8 mouse cellular contexts compared by ENCODE assay signal in genomic region chr19:10457484-10457800, GRCm38 (mm10). TPM values are rescaled to one million over a fixed set of nuclear protein-coding genes. Genes with fewer than 3 reads are reported as not detected.
DNase-seq lines count a peak whose midpoint lies in the region; ATAC-seq and TF ChIP-seq lines count a peak whose summit lies in the region.

No protein-coding gene starts in this region.

- DNase-seq in spleen, postnatal 36 days (ENCODE audit: low spot score in 2 of 2): peak; percentile 14 to 20
- DNase-seq in spleen, postnatal 4 days (ENCODE audit: low spot score in 2 of 2): no peak
- DNase-seq in embryo, embryonic 11 days: peak; percentile 95
- peak; percentile 61 to 63 for DNase-seq in heart, postnatal 14 days
- DNase-seq in layer of hippocampus, postnatal 10 days (ENCODE audit: low spot score in 2 of 2): peak; percentile 67 to 75
- DNase-seq in cerebellum, adult 2 months: no peak

- no peak for TF ChIP-seq POLR2A in cerebellum, adult 2 months (IDR thresholded peaks at IDR 0.05; ENCODE audit: borderline replicate concordance, insufficient read depth, low read length)

- H3K4me3 ChIP-seq in stomach, embryonic 16.5 days (replicated peaks; ENCODE audit: low read length): peak overlapping the region; percentile 49
- H3K4me3 ChIP-seq in cerebellum, adult 2 months (replicated peaks; ENCODE audit: insufficient read depth, low read depth, low read length): no peak overlapping the region

- ATAC-seq in megakaryocyte progenitor cell, adult 5-6 weeks (replicated peaks; ENCODE audit: poor library complexity): peak; percentile 38; the same call in 1 of the 2 replicates
- ATAC-seq in stomach, embryonic 16.5 days (ENCODE audit: insufficient read depth, low FRiP score): peak; percentile 83

- no peak overlapping the region for H3K27ac ChIP-seq in stomach, embryonic 16.5 days (ENCODE audit: low read length)
- no peak overlapping the region for H3K27ac ChIP-seq in cerebellum, adult 2 months (ENCODE audit: insufficient read depth, low read length)

- H3K27me3 ChIP-seq in stomach, embryonic 16.5 days (ENCODE audit: control insufficient read depth, insufficient read depth, low read length): peaks cover 75% of the 10 kb centered on the region
- H3K27me3 ChIP-seq in cerebellum, adult 2 months (ENCODE audit: control insufficient read depth, insufficient read depth, low read length): peaks cover 6% of the 10 kb centered on the region; the same call in 1 of the 2 replicates

- H3K9ac ChIP-seq in stomach, embryonic 16.5 days (ENCODE audit: low read length): peak overlapping the region; percentile 64

- H3K4me2 ChIP-seq in stomach, embryonic 16.5 days (ENCODE audit: low read depth, low read length): peak overlapping the region; percentile 70

- H3K4me1 ChIP-seq in stomach, embryonic 16.5 days (ENCODE audit: control insufficient read depth, insufficient read depth, low read length): peaks cover 16% of the 10 kb centered on the region
- no peaks in the 10 kb centered on the region for H3K4me1 ChIP-seq in cerebellum, adult 2 months (ENCODE audit: control insufficient read depth, insufficient read depth, low read length)

- H3K36me3 ChIP-seq in stomach, embryonic 16.5 days (ENCODE audit: control insufficient read depth, insufficient read depth, low read length): no peaks in the 10 kb centered on the region

- intact Hi-C loops in heart, postnatal 14 days (cut with DNase I): no loop called here

- no peaks in the 10 kb centered on the region for H3K9me3 ChIP-seq in stomach, embryonic 16.5 days (replicated peaks; ENCODE audit: control insufficient read depth, low read length)

- no peak for TF ChIP-seq CTCF in cerebellum, adult 2 months (IDR thresholded peaks at IDR 0.05; ENCODE audit: borderline replicate concordance, insufficient read depth, low read depth, low read length)

- 1% methylated on average over 33 of the region's 34 CpGs for WGBS in stomach, embryonic 16.5 days
- WGBS in cerebellum, adult 2 months: under 1% methylated on average over 34 of the region's 34 CpGs

RNA-seq across cellular contexts. Expression of gene Lrrc10b, which starts 0.2 kb away (rescaled TPM):
- 1 to 10 TPM; 1.4 to 2.6 TPM for total RNA-seq in heart, postnatal 14 days (2021)
- 10 to 100 TPM; 27.4 to 28.0 TPM for total RNA-seq in layer of hippocampus, postnatal 10 days (2021)
- total RNA-seq in megakaryocyte progenitor cell, adult 5-6 weeks (2015): not detected in 2 replicates
- total RNA-seq in megakaryocyte progenitor cell, adult 5-6 weeks (2017): not detected in 2 replicates
- polyA plus RNA-seq in stomach, embryonic 16.5 days (2015; fragmentation: Nextera tagmentation; extraction: Ambion mirVana): 0.32 and 0.41 TPM in 2 replicates
- 0.54 and 0.57 TPM in 2 replicates for polyA plus RNA-seq in cerebellum, adult 2 months (2012; rRNA removed)

RNA-seq across cellular contexts. Expression of gene Ppp1r32, which starts 25.3 kb away (rescaled TPM):
- under 1 TPM; 0.32 to 0.48 TPM for total RNA-seq in heart, postnatal 14 days (2021)
- 1 to 10 TPM; 1.9 to 4.7 TPM for total RNA-seq in layer of hippocampus, postnatal 10 days (2021)
- total RNA-seq in megakaryocyte progenitor cell, adult 5-6 weeks (2015): not detected in 2 replicates
- total RNA-seq in megakaryocyte progenitor cell, adult 5-6 weeks (2017): 0.81 TPM in 1 of 2 replicates, not detected in the other
- polyA plus RNA-seq in stomach, embryonic 16.5 days (2015; fragmentation: Nextera tagmentation; extraction: Ambion mirVana): 0.31 TPM in 1 of 2 replicates, not detected in the other
- 1.3 and 1.8 TPM in 2 replicates for polyA plus RNA-seq in cerebellum, adult 2 months (2012; rRNA removed)

Comparison
In these comparisons a context has a peak if more than half of its experiments do, and no peak if none do; other contexts are left out.
1. DNase-seq: peak in spleen, postnatal 36 days (2 of 2), embryo, embryonic 11 days (single experiment), heart, postnatal 14 days (2 of 2) and layer of hippocampus, postnatal 10 days (2 of 2); none in spleen, postnatal 4 days (0 of 2) and cerebellum, adult 2 months (0 of 2).
2. RNA of gene Lrrc10b, which starts 0.2 kb away (total RNA-seq): 27.4 to 28.0 TPM in layer of hippocampus, postnatal 10 days; 1.4 to 2.6 TPM in heart, postnatal 14 days and not detected in megakaryocyte progenitor cell, adult 5-6 weeks; every median in the first group is over 4 times any median in the second.